Mouse (Mus musculus) small intestine, adult 2 months (tissue): ENCODE measurements around the gene Akap4.

Source experiments
- CTCF ChIP-seq: fragments of 200-500 bp; IDR thresholded peaks from 2 replicates; pipeline ENCODE4 v1.5.1; 2012; ENCODE audit warnings: low read depth, mild to moderate bottlenecking, control low read depth, inconsistent platforms, low read length, moderate library complexity, mixed read lengths; ENCODE audit not compliant: insufficient replicate concordance, insufficient read length; ENCODE audit errors: extremely low read depth
- POLR2A ChIP-seq: fragments of 200-500 bp; IDR thresholded peaks from 2 replicates; pipeline ENCODE4 v1.6.1; 2012; ENCODE audit warnings: low read depth, mild to moderate bottlenecking, control low read depth, inconsistent platforms, low read length, moderate library complexity

DNA sequence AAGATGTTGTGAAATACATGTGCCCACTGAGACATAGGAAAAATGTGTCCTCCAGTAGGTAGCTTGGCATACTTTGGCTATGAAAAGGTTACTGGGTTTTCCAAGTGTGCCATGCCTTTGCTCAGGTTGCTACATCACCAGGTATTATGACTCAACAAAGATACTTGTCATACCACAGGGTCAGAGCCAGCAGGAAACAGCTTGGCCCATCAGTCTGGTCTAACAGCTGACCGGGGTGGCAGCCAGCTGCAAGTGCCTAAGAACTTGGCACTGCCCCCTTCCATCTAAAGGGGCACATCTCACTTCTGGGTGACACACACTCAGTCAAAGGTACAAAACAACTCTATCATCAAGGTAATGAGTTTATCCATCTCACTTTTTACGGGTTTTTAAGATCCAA lies 683 bp downstream of the Akap4 start:
- TF ChIP-seq CTCF (no peak), POLR2A (no peak)
